Mouse (Mus musculus) lung, postnatal 4 days (tissue): ENCODE results near the gene Foxp2.

Experiments used
- DNase-seq, 2 experiments: peaks; one replicate each; pipeline ENCODE4 v3.0.0; 2021

The Foxp2 gene

DNA sequence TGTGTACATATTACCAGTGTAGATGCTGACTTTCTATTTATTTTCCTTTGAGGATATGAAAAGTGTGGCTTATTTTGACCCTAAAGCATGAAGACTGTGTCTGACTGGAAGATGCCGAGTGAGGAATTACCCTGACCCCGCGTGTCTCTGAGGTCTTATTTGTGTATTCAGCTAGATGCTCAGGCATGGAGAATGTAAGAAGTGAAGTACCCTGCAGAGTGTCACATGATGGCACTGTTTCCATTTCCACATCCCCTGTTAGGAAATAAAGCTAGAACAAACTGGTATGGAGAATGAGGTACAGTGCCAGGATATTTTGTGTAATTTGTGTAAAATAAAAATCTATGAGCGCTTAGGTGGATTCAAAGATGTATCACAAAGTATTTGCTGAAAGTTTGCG is 219.8 kb downstream of the Foxp2 start:
- no peak for DNase-seq

- DNase-seq = no peak
These were observed 220.2 kb downstream of the Foxp2 start for GRCm38 (mm10) chr6:15121339-15121738.

- DNase-seq = no peak
These were observed 229.0 kb downstream of the Foxp2 start for GRCm38 (mm10) chr6:15130142-15130541.

DNA sequence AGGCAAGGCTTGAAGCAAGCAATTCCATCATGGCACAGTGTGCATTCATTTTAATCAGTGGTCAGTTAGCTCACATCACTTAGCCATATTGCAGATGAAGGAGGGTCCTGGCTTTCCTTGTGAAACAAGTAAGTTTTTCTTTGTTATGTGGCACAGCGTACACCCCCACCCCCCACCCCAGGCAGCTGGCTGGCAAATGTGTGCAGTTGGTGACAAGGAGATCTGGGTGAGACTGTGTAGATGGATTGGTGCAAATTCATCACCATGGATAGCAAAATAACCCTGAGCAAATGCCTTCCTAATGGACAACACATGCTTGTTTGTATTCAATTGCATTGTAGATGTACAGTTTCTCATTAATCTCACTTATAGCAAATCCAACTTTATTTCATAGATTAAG is 240.9 kb downstream of the Foxp2 start:
- no peak for DNase-seq

DNA sequence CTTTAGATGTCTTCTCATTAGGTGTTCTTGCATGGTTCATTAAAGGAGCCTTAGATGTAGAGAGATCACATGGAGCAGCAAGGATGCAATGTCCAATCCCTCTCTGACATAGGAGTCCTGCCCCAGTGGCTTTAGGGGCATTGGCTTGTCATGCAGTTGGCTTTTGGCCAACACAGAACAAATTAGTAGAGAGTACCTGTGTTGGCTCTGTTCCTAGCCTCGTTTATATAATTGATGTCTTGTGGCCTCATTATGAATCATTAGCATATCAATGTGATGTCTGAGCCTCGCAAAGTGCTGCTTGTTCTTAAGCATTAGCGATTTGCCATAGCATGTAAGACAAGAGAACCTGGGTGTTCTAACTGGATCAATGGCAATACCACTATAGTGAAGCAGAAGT is 250.5 kb downstream of the Foxp2 start:
- no peak for DNase-seq

DNA sequence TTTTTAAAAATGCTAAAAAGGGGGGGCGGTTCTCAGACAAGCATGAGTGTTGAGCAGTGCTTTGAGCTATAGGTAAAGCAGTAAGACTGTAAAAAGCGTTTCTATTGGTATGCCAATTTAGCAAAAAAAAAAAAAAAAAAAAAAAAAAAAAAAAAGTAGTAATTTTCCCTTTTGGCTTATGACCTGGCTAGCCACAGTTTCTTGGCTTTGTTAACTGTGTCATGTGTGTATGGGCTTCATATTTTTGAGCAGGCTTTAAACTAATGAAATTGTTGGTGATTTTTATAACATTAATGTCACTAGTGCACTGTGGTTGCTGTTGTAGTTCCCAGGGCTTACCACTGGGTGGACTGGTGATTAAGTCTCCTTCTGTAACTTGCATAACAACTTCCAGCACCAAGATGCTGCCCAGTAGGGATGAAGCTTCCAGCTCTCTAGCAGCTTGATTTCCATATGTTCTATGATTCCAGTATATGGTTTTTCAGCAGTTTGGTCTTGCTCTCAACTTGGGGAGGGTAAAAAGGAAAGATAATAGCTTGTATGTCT is 262.4 kb downstream of the Foxp2 start:
- no peak for DNase-seq

DNA sequence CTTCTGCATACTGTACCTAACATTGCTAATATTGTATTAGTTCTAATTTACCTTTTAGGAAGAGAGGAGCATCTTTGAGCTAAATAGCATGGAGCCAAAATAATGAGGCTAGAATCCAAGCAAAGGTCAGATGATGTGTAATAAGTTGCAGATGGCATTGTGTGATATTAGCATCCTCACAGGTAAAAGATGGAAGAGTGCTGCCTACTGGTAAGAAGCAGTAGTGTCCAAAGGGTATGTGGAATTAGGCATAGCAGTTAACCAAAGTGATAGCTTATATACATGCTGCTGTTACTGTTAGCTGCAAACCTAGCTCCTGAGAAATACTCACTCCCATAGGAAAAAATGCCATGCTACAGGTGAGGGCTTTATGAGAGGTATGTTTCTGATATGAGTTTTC is 275.6 kb downstream of the Foxp2 start:
- DNase-seq = no peak

GRCm38 (mm10) chr6:15192877-15193276 is 291.7 kb downstream of the Foxp2 start:
- no peak for DNase-seq

DNA sequence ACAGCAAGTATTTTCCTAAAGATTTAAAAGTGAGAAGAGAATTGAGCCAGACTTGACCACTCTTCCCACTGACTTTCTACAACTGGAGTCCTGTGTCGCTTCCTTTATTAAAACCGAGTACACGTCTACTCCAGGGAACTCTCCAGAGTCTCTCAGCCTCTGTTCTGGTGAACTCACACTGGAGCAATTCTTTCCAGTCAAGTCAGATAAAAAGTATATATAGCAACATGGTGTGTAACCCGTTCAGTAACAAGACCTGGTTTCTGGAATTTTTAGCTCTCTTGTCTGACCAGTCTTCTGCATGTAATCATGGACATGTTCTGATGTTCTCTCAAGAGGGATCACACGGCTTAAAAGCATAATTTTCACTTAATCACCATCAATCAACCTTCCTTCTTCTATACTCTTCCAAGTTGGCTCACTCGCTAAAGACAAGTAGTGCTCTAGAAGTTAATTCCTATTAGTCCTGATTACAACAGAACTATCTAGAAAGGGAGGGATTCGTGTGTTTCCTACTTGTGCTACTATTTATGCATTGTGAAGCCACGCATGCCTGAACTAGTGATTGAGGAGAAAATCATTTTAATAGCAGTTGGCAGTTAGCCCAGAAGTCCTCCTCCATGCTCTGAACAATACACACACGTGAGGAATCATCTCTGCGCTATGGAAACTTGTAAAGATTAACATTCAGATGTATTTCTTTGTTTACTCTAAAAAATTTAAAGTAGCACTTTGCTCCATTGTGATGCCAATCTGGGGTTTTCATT is 341.2 kb downstream of the Foxp2 start:
- no peak for DNase-seq

GRCm38 (mm10) chr6:15257393-15257792 is 356.2 kb downstream of the Foxp2 start:
- DNase-seq = peak in 1 of 2 experiments; percentile 7

DNA sequence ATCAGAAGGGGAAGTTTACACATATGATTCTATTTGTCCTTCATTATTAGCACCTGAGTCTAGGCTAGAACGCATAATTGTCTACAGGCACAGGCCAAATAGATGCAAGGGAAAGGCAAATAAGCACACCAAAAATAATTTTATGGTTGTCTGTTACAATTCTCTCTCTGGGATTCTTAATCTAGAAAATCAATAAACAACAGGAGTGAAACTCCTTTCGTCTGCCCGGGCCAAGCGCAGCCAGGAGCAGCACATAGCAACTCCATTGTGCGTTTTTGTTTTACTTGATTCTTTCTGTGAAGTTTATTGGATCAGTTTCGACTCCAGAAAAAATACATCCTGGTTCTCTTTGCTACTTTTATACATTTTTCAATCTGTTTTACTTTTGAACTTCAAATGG is 356.7 kb downstream of the Foxp2 start:
- no peak for DNase-seq

DNA sequence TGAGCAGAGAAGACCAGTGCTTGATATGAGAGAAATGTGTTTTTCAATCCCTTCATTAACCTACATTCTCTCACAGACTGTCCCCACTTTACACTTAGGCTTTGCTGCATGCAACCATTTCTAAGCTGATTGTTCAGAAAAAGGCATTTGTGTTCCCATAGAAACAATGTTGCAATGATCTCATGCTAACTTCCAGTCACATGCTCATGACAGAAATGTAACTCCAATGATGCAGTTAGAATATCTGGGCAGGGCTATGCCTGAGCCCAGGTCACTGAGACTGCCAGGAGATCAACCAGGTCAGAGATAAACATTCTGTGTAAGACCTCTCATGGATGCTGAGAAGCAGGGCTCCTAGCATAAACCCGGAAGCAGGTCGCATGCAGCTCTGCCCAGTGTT is 367.0 kb downstream of the Foxp2 start:
- DNase-seq = no peak

- no peak for DNase-seq
These were observed 384.1 kb downstream of the Foxp2 start for GRCm38 (mm10) chr6:15285213-15285612.

- no peak for DNase-seq
These were observed 392.9 kb downstream of the Foxp2 start for GRCm38 (mm10) chr6:15294081-15294480.

DNA sequence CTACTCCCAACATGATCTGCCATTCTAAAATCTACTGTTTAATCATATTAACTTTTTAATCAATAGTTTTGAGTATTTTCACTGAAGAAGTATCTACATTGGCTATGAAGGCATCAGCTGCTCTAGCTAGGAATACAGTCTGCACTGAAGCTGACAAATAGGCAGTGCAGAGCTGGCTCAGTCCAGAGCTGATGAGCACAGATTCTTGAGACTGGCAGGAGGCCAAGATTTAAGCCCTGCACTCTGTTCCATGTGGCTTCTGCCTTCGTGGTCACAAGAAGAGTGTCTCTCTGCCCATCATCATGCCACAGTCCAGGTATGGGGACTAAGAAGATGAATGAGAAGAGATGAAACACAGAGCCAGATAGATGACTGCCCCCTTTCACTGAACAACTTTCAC is 398.1 kb downstream of the Foxp2 start:
- DNase-seq = peak in 1 of 2 experiments; percentile 18

GRCm38 (mm10) chr6:15310671-15311070 is 409.5 kb downstream of the Foxp2 start:
- no peak for DNase-seq

DNA sequence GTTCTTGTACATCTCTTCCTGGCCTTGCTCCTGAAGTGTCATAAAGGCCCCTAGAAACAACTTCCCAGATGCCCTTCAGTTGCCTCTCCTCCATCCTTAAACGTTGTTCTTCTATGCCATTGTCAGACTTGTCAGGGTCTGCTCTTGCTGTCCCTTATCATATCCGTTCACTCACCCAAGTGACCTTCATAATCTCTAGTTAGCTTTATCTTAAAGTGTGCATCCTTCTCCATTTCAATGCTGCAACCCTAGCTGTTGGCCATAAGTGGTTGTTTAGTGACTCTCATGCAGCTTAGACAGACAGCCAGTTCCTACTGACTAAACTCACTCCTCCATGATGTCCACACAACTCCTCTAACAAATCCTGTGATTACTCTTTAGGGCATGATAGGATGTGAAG is 415.8 kb downstream of the Foxp2 start:
- DNase-seq = no peak

GRCm38 (mm10) chr6:15318343-15318742 is 417.2 kb downstream of the Foxp2 start:
- DNase-seq = no peak

GRCm38 (mm10) chr6:15321551-15321974 is 420.4 kb downstream of the Foxp2 start:
- DNase-seq = no peak

- DNase-seq = no peak
These were observed 421.9 kb downstream of the Foxp2 start for GRCm38 (mm10) chr6:15323099-15323498.

GRCm38 (mm10) chr6:15347705-15348104 is 446.6 kb downstream of the Foxp2 start:
- no peak for DNase-seq

- no peak for DNase-seq
These were observed 454.7 kb downstream of the Foxp2 start for GRCm38 (mm10) chr6:15355852-15356251.

- no peak for DNase-seq
These were observed 469.1 kb downstream of the Foxp2 start for GRCm38 (mm10) chr6:15370281-15370680.

DNA sequence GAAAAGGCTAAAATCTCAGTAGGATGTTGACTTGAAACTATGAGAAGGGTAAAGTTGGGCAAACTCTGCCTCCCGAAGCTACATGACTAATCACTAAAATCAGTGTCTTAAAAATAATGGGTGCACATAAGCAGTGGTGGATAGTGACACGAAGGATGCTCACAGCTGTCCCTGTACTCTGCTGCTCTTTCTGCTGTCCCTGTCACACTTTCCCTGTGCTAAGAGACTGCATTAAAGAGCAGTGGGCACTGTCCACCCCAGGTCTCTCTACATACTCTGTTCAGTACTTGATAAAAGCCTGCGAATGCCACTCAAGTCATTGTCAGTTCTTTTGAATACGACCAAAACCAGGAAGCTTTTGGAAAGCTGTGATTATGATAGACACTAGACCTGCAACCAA is 469.7 kb downstream of the Foxp2 start:
- DNase-seq = no peak

DNA sequence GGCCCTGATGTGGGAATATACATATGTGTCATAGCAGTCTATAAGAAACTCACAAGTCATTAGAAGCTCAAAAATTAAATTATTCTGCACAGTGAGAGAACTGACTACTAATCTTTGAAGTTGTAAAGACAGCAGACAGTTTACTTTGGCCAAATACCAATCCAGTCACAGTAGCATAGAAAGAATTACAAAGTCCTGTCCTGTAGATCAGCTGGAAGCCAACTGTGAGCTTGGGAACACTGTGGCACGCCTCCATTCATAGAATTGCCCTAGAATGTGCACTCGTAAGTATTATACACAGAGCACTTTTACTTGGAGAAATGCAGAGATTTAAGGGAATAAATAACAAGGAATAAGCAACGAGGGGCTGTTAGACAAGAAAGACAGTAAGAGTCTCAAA is 472.5 kb downstream of the Foxp2 start:
- DNase-seq = no peak
